Mouse (Mus musculus) ES-E14 (cell line): ENCODE measurements around the gene Ctdnep1. TPM values are rescaled to one million over a fixed set of nuclear protein-coding genes. Genes with fewer than 3 reads are reported as not detected.

ENCODE experiments used
- DNase-seq: peaks from one replicate; pipeline ENCODE4 v3.0.0-alpha.2; 2013; ENCODE audit warnings: low read depth, low spot score
- H3K27ac ChIP-seq: 2 replicates; pipeline ENCODE4 v1.5.1; 2012; ENCODE audit warnings: low read depth, mild to moderate bottlenecking, low read length, moderate library complexity, mixed read lengths; ENCODE audit not compliant: poor library complexity, insufficient read depth, severe bottlenecking
- H3K36me3 ChIP-seq: 2 replicates; pipeline ENCODE4 v1.6.1; 2012; ENCODE audit warnings: mild to moderate bottlenecking, low read length, moderate library complexity, mixed read lengths; ENCODE audit not compliant: control insufficient read depth, poor library complexity, insufficient read depth, severe bottlenecking
- H3K4me1 ChIP-seq, 2 experiments: fragments of 150-350 bp in 1 of 2; sonication (generic) in 1 of 2; 2 replicates each; pipeline ENCODE4 v1.6.1; 2012; ENCODE audit warnings: low read length in 2 of 2, mild to moderate bottlenecking in 1 of 2, mixed read lengths in 1 of 2; ENCODE audit not compliant: control insufficient read depth in 2 of 2, insufficient read depth in 2 of 2, poor library complexity in 1 of 2
- H3K4me3 ChIP-seq, 2 experiments: fragments of 150-350 bp in 1 of 2; sonication (generic) in 1 of 2; 2 replicates each; pipeline ENCODE4 v1.5.1; 2012; ENCODE audit warnings: low read length in 2 of 2, low read depth in 1 of 2, mild to moderate bottlenecking in 1 of 2, mixed read lengths in 1 of 2; ENCODE audit not compliant: insufficient read depth in 1 of 2, poor library complexity in 1 of 2, severe bottlenecking in 1 of 2
- H3K9ac ChIP-seq: 2 replicates; pipeline ENCODE4 v1.6.1; 2012; ENCODE audit warnings: low read depth, mild to moderate bottlenecking, low read length, mixed read lengths; ENCODE audit not compliant: poor library complexity, insufficient read depth, severe bottlenecking
- H3K9me3 ChIP-seq: fragments of 150-350 bp; sonication (generic); 2 replicates; pipeline ENCODE4 v1.6.1; 2012; ENCODE audit warnings: low read depth, mild to moderate bottlenecking, low read length; ENCODE audit not compliant: control insufficient read depth, insufficient read depth
- CHD2 ChIP-seq: IDR thresholded peaks from 2 replicates; pipeline ENCODE4 v1.6.1; 2014; ENCODE audit warnings: mild to moderate bottlenecking, low read depth, low read length, inconsistent platforms
- HCFC1 ChIP-seq: IDR thresholded peaks from 2 replicates; pipeline ENCODE4 v1.6.1; 2012; ENCODE audit warnings: low read length, inconsistent platforms, borderline replicate concordance; ENCODE audit not compliant: insufficient read depth
- MAFK ChIP-seq: IDR thresholded peaks from 2 replicates; pipeline ENCODE4 v1.6.1; 2014; ENCODE audit warnings: mild to moderate bottlenecking, low read depth, low read length, inconsistent platforms; ENCODE audit not compliant: insufficient read depth
- ZC3H11A ChIP-seq: IDR thresholded peaks from 2 replicates; pipeline ENCODE4 v1.6.1; 2012; ENCODE audit warnings: low read depth, mild to moderate bottlenecking, inconsistent platforms, low read length, borderline replicate concordance
- ZNF384 ChIP-seq: IDR thresholded peaks from 2 replicates; pipeline ENCODE4 v1.6.1; 2012; ENCODE audit warnings: low read depth, low read length, inconsistent platforms
- in situ Hi-C, 2 experiments: fragments of 600-800 bp; cut with MboI; formaldehyde crosslinking; loops; one replicate each; pipeline ENCODE4 v1.15.1; 2025; ENCODE audit warnings: low sequenced_read_pairs in 2 of 2, inconsistent platforms in 1 of 2; ENCODE audit not compliant: unreplicated experiment in 2 of 2
- total RNA-seq: library from RNA; depleted of rRNA; stranded (reverse); fragments of 300-350 nt; gene quantifications from 2 replicates; pipeline ENCODE4 v1.2.3, GENCODE M21; 2012

Ctdnep1 gene
- total RNA-seq, 1 experiment, result 41.2 TPM

GRCm38 (mm10) chr11:69996161-69997061, 15.5 kb downstream of the Ctdnep1 start:
- Histone ChIP-seq H3K4me3 (peak overlapping the region; percentile 95 to 98), H3K9ac (peak overlapping the region; percentile 97), H3K36me3 (peaks cover 25% of the 10 kb centered on the region), H3K4me1 (peaks cover 7 to 12% of the 10 kb centered on the region in 2 experiments; a peak in 3 of 4 replicates), H3K9me3 (no peaks in the 10 kb centered on the region), H3K27ac (peak overlapping the region; percentile 96)
- TF ChIP-seq CHD2 (no peak), ZNF384 (no peak), ZC3H11A (no peak), MAFK (no peak), HCFC1 (no peak; the same call in 1 of the 2 replicates)
- DNase-seq, result no peak
- in situ Hi-C loops, result no loop called here

GRCm38 (mm10) chr11:69997070-69997509, 16.1 kb downstream of the Ctdnep1 start:
- peaks cover 26% of the 10 kb centered on the region for H3K36me3 ChIP-seq
- peak overlapping the region; percentile 97 for H3K9ac ChIP-seq
- in situ Hi-C loops, result no loop called here
- DNase-seq, result no peak
- H3K27ac ChIP-seq, result peak overlapping the region; percentile 96
- H3K4me1 ChIP-seq, result peaks cover 10 to 12% of the 10 kb centered on the region in 2 experiments; a peak in 3 of 4 replicates
- no peaks in the 10 kb centered on the region for H3K9me3 ChIP-seq
- TF ChIP-seq CHD2 (peak; percentile 45; the same call in 1 of the 2 replicates), ZNF384 (no peak), ZC3H11A (no peak), MAFK (no peak), HCFC1 (peak; percentile 20; the same call in 1 of the 2 replicates)
- peak overlapping the region; percentile 95 to 98 for H3K4me3 ChIP-seq

- no peak overlapping the region for H3K27ac ChIP-seq
- H3K9ac ChIP-seq, result no peak overlapping the region; the same call in 1 of the 2 replicates
- no peak for TF ChIP-seq MAFK
- TF ChIP-seq ZNF384, result no peak
- DNase-seq, result no peak
- H3K4me3 ChIP-seq, result no peak overlapping the region
- H3K9me3 ChIP-seq, result no peaks in the 10 kb centered on the region
- peaks cover 10 to 12% of the 10 kb centered on the region in 2 experiments; a peak in 3 of 4 replicates for H3K4me1 ChIP-seq
- H3K36me3 ChIP-seq, result peaks cover 31% of the 10 kb centered on the region
- in situ Hi-C loops, result no loop called here
Observed at GRCm38 (mm10) chr11:69998567-69999491, 17.9 kb downstream of the Ctdnep1 start.

GRCm38 (mm10) chr11:69999666-70000065, 18.7 kb downstream of the Ctdnep1 start:
- Histone ChIP-seq H3K9ac (no peak overlapping the region), H3K9me3 (no peaks in the 10 kb centered on the region), H3K4me3 (no peak overlapping the region), H3K27ac (no peak overlapping the region), H3K36me3 (peaks cover 29% of the 10 kb centered on the region), H3K4me1 (peaks cover 10 to 18% of the 10 kb centered on the region in 2 experiments)
- in situ Hi-C loops, result no loop called here
- no peak for DNase-seq
- no peak for TF ChIP-seq MAFK
- no peak for TF ChIP-seq ZNF384
- TF ChIP-seq HCFC1, result no peak
- no peak for TF ChIP-seq CHD2
- no peak for TF ChIP-seq ZC3H11A
